Mouse (Mus musculus): ENCODE data around the gene Prickle2.

Gene Prickle2

GRCm38 (mm10) chr6:92667544-92667943, 38.4 kb downstream of the Prickle2 start:
- no peak for DNase-seq (ENCODE audit: low spot score in 2 of 2)

GRCm38 (mm10) chr6:92665530-92665989, 40.4 kb downstream of the Prickle2 start:
- peak; percentile 67 for DNase-seq (ENCODE audit: low spot score in 2 of 2)

- peak; percentile 41 to 63 for DNase-seq (ENCODE audit: low spot score in 2 of 2)
These were observed 42.1 kb downstream of the Prickle2 start for GRCm38 (mm10) chr6:92663885-92664284.

- peak in 1 of 2 experiments; percentile 61 for DNase-seq (ENCODE audit: low spot score in 2 of 2)
These were observed 42.5 kb downstream of the Prickle2 start for GRCm38 (mm10) chr6:92663433-92663832.

GRCm38 (mm10) chr6:92649063-92649462, 56.9 kb downstream of the Prickle2 start:
- no peak for DNase-seq (ENCODE audit: low spot score in 2 of 2)

- no peak for DNase-seq (ENCODE audit: low spot score in 2 of 2)
These were observed 57.4 kb downstream of the Prickle2 start for GRCm38 (mm10) chr6:92648571-92648970.

- no peak for DNase-seq (ENCODE audit: low spot score in 2 of 2)
These were observed 63.0 kb downstream of the Prickle2 start for GRCm38 (mm10) chr6:92642929-92643328.

GRCm38 (mm10) chr6:92641956-92642355, 64.0 kb downstream of the Prickle2 start:
- no peak for DNase-seq (ENCODE audit: low spot score in 2 of 2)

- DNase-seq (ENCODE audit: low spot score in 2 of 2): no peak
These were observed 65.1 kb downstream of the Prickle2 start for GRCm38 (mm10) chr6:92640896-92641295.

GRCm38 (mm10) chr6:92636431-92636830, 69.5 kb downstream of the Prickle2 start:
- DNase-seq (ENCODE audit: low spot score in 2 of 2): no peak

- DNase-seq (ENCODE audit: low spot score in 2 of 2): no peak
These were observed 71.0 kb downstream of the Prickle2 start for GRCm38 (mm10) chr6:92634876-92635468.

GRCm38 (mm10) chr6:92630991-92631390, 75.0 kb downstream of the Prickle2 start:
- no peak for DNase-seq (ENCODE audit: low spot score in 2 of 2)

- no peak for DNase-seq (ENCODE audit: low spot score in 2 of 2)
These were observed 78.2 kb downstream of the Prickle2 start for GRCm38 (mm10) chr6:92627711-92628110.

- no peak for DNase-seq (ENCODE audit: low spot score in 2 of 2)
These were observed 78.8 kb downstream of the Prickle2 start for GRCm38 (mm10) chr6:92627048-92627617.

- DNase-seq (ENCODE audit: low spot score in 2 of 2): no peak
These were observed 80.0 kb downstream of the Prickle2 start for GRCm38 (mm10) chr6:92625923-92626322.

GRCm38 (mm10) chr6:92624306-92624705, 81.6 kb downstream of the Prickle2 start:
- DNase-seq (ENCODE audit: low spot score in 2 of 2): no peak

- no peak for DNase-seq (ENCODE audit: low spot score in 2 of 2)
These were observed 88.8 kb downstream of the Prickle2 start for GRCm38 (mm10) chr6:92617183-92617582.

- no peak for DNase-seq (ENCODE audit: low spot score in 2 of 2)
These were observed 91.2 kb downstream of the Prickle2 start for GRCm38 (mm10) chr6:92614771-92615170.

- no peak for DNase-seq (ENCODE audit: low spot score in 2 of 2)
These were observed 93.7 kb downstream of the Prickle2 start for GRCm38 (mm10) chr6:92612151-92612769.

- DNase-seq (ENCODE audit: low spot score in 2 of 2): peak in 1 of 2 experiments; percentile 42
These were observed 96.2 kb downstream of the Prickle2 start for GRCm38 (mm10) chr6:92609682-92610235.

GRCm38 (mm10) chr6:92609078-92609477, 96.9 kb downstream of the Prickle2 start:
- no peak for DNase-seq (ENCODE audit: low spot score in 2 of 2)

- DNase-seq (ENCODE audit: low spot score in 2 of 2): no peak
These were observed 100.8 kb downstream of the Prickle2 start for GRCm38 (mm10) chr6:92605156-92605555.

GRCm38 (mm10) chr6:92596340-92596739, 109.6 kb downstream of the Prickle2 start:
- DNase-seq (ENCODE audit: low spot score in 2 of 2): no peak
